Mouse (Mus musculus): ENCODE data around the gene Amy2a2. TPM values are rescaled to one million over a fixed set of nuclear protein-coding genes. Genes with fewer than 3 reads are reported as not detected.

Gene Amy2a2
- total RNA-seq (2023): not detected

DNA sequence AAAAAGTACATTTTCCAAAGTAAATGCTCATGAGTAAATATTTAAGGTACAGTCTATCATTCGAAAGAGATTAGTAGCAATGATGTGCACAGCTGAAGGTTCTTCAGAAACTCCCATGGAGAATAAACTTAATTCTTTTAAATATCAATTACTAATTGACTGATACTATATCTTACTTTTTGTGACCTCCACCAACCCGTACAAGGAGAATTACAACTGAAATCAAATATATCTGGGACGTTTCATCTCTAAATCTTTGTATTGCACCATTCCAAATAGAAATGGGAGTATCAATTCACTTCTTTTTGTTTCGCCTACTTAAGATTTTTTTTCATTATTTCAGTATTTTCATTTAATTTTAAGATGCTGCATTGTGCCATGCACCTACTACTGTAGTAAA is at the start of gene Amy2a2:
Gene Amy2a2, minus strand, starts transcription at position 101 of the 400 bp plus-strand sequence.

GRCm38 (mm10) chr3:113323952-113324351 is 32.5 kb downstream of the Amy2a2 start, which contains the start of gene Amy2a3:
Gene Amy2a3 (minus strand): TSS chr3:113324052.

Other genes with a start within 250 kb of the Amy2a2 start
- gene Amy2a5, start 97.8 kb downstream of the Amy2a2 start, total RNA-seq (2023): 1 to 10 TPM in 1 of 2 experiments, not detected in 1; 1.2 TPM
- not detected for gene Amy2a4, start 65.2 kb downstream of the Amy2a2 start, total RNA-seq (2023)
- gene Amy2a3, start 32.6 kb downstream of the Amy2a2 start, total RNA-seq (2023): not detected
- not detected for gene Amy2a1, start 175.8 kb upstream of the Amy2a2 start, total RNA-seq (2023)